Mouse (Mus musculus): ENCODE data around the gene Babam1. TPM values are rescaled to one million over a fixed set of nuclear protein-coding genes. Genes with fewer than 3 reads are reported as not detected.

Babam1 gene
- polyA plus RNA-seq (2011; ENCODE audit: insufficient read depth, insufficient read length, low read depth, missing spikeins): 82.0 and 102 TPM in 2 replicates

- H3K36me3 ChIP-seq (ENCODE audit: control insufficient read depth, insufficient read depth, low read length, poor library complexity, severe bottlenecking): peaks cover 12% of the 10 kb centered on the region
- peak within 1 kb of the TSS; percentile 21; the same call in 1 of the 2 replicates for H3K27ac ChIP-seq (ENCODE audit: insufficient read depth, low read length)
- TF ChIP-seq POLR2A (IDR thresholded peaks at IDR 0.05; ENCODE audit: insufficient read depth, low read length): no peak
- TF ChIP-seq CTCF (IDR thresholded peaks at IDR 0.05; ENCODE audit: low read depth, low read length): no peak
- TF ChIP-seq EP300 (IDR thresholded peaks at IDR 0.05; ENCODE audit: insufficient read depth, low read depth, low read length): no peak
- peak within 1 kb of the TSS; percentile 90 for H3K4me3 ChIP-seq (ENCODE audit: low read depth, low read length)
- H3K4me1 ChIP-seq (ENCODE audit: control insufficient read depth, insufficient read depth, low read length): no peaks in the 10 kb centered on the region
- H3K9ac ChIP-seq (ENCODE audit: low read depth, poor library complexity, severe bottlenecking): peak within 1 kb of the TSS; percentile 89
- H3K27me3 ChIP-seq (ENCODE audit: control insufficient read depth, insufficient read depth, low read length, poor library complexity, severe bottlenecking): no peaks in the 10 kb centered on the region
- no peaks in the 10 kb centered on the region for H3K9me3 ChIP-seq (replicated peaks; ENCODE audit: control insufficient read depth, insufficient read depth, low read length, poor library complexity, severe bottlenecking)
Measured at GRCm38 (mm10) chr8:71396639-71397305, at the start of gene Babam1. Gene Babam1, plus strand, starts transcription at chr8:71396861.

GRCm38 (mm10) chr8:71351117-71351516 is 45.5 kb upstream of the Babam1 start:
- Histone ChIP-seq H3K4me3 (ENCODE audit: low read depth, low read length) (no peak overlapping the region), H3K9me3 (replicated peaks; ENCODE audit: control insufficient read depth, insufficient read depth, low read length, poor library complexity, severe bottlenecking) (no peaks in the 10 kb centered on the region), H3K27ac (ENCODE audit: insufficient read depth, low read length) (no peak overlapping the region), H3K9ac (ENCODE audit: low read depth, poor library complexity, severe bottlenecking) (no peak overlapping the region), H3K4me1 (ENCODE audit: control insufficient read depth, insufficient read depth, low read length) (no peaks in the 10 kb centered on the region), H3K36me3 (ENCODE audit: control insufficient read depth, insufficient read depth, low read length, poor library complexity, severe bottlenecking) (peaks cover 8% of the 10 kb centered on the region), H3K27me3 (ENCODE audit: control insufficient read depth, insufficient read depth, low read length, poor library complexity, severe bottlenecking) (no peaks in the 10 kb centered on the region)
- TF ChIP-seq EP300 (IDR thresholded peaks at IDR 0.05; ENCODE audit: insufficient read depth, low read depth, low read length): no peak
- TF ChIP-seq CTCF (IDR thresholded peaks at IDR 0.05; ENCODE audit: low read depth, low read length): no peak
- no peak for TF ChIP-seq POLR2A (IDR thresholded peaks at IDR 0.05; ENCODE audit: insufficient read depth, low read length)

GRCm38 (mm10) chr8:71351520-71351919 is 45.1 kb upstream of the Babam1 start:
- Histone ChIP-seq H3K27me3 (ENCODE audit: control insufficient read depth, insufficient read depth, low read length, poor library complexity, severe bottlenecking) (no peaks in the 10 kb centered on the region), H3K9ac (ENCODE audit: low read depth, poor library complexity, severe bottlenecking) (no peak overlapping the region), H3K36me3 (ENCODE audit: control insufficient read depth, insufficient read depth, low read length, poor library complexity, severe bottlenecking) (peaks cover 4% of the 10 kb centered on the region), H3K4me1 (ENCODE audit: control insufficient read depth, insufficient read depth, low read length) (no peaks in the 10 kb centered on the region), H3K4me3 (ENCODE audit: low read depth, low read length) (no peak overlapping the region), H3K9me3 (replicated peaks; ENCODE audit: control insufficient read depth, insufficient read depth, low read length, poor library complexity, severe bottlenecking) (no peaks in the 10 kb centered on the region), H3K27ac (ENCODE audit: insufficient read depth, low read length) (no peak overlapping the region)
- TF ChIP-seq CTCF (IDR thresholded peaks at IDR 0.05; ENCODE audit: low read depth, low read length) (no peak), POLR2A (IDR thresholded peaks at IDR 0.05; ENCODE audit: insufficient read depth, low read length) (no peak), EP300 (IDR thresholded peaks at IDR 0.05; ENCODE audit: insufficient read depth, low read depth, low read length) (no peak)

GRCm38 (mm10) chr8:71358026-71358425 is 38.6 kb upstream of the Babam1 start:
- Histone ChIP-seq H3K9me3 (replicated peaks; ENCODE audit: control insufficient read depth, insufficient read depth, low read length, poor library complexity, severe bottlenecking) (no peaks in the 10 kb centered on the region), H3K4me3 (ENCODE audit: low read depth, low read length) (no peak overlapping the region), H3K9ac (ENCODE audit: low read depth, poor library complexity, severe bottlenecking) (no peak overlapping the region), H3K27me3 (ENCODE audit: control insufficient read depth, insufficient read depth, low read length, poor library complexity, severe bottlenecking) (no peaks in the 10 kb centered on the region), H3K27ac (ENCODE audit: insufficient read depth, low read length) (no peak overlapping the region), H3K4me1 (ENCODE audit: control insufficient read depth, insufficient read depth, low read length) (no peaks in the 10 kb centered on the region), H3K36me3 (ENCODE audit: control insufficient read depth, insufficient read depth, low read length, poor library complexity, severe bottlenecking) (peaks cover 7% of the 10 kb centered on the region; the same call in 1 of the 2 replicates)
- TF ChIP-seq POLR2A (IDR thresholded peaks at IDR 0.05; ENCODE audit: insufficient read depth, low read length) (no peak), CTCF (IDR thresholded peaks at IDR 0.05; ENCODE audit: low read depth, low read length) (no peak), EP300 (IDR thresholded peaks at IDR 0.05; ENCODE audit: insufficient read depth, low read depth, low read length) (no peak)

- H3K4me1 ChIP-seq (ENCODE audit: control insufficient read depth, insufficient read depth, low read length): no peaks in the 10 kb centered on the region
- TF ChIP-seq CTCF (IDR thresholded peaks at IDR 0.05; ENCODE audit: low read depth, low read length): no peak
- peak; percentile 69 for TF ChIP-seq POLR2A (IDR thresholded peaks at IDR 0.05; ENCODE audit: insufficient read depth, low read length)
- peak; percentile 54; the same call in 1 of the 2 replicates for TF ChIP-seq EP300 (IDR thresholded peaks at IDR 0.05; ENCODE audit: insufficient read depth, low read depth, low read length)
- H3K27me3 ChIP-seq (ENCODE audit: control insufficient read depth, insufficient read depth, low read length, poor library complexity, severe bottlenecking): no peaks in the 10 kb centered on the region
Measured at GRCm38 (mm10) chr8:71366771-71367528, 29.7 kb upstream of the Babam1 start, which contains the start of gene Use1. Gene Use1, plus strand, starts transcription at chr8:71366848.

More at GRCm38 (mm10) chr8:71366771-71367528, 29.7 kb upstream of the Babam1 start, which contains the start of gene Use1:
- Histone ChIP-seq H3K36me3 (ENCODE audit: control insufficient read depth, insufficient read depth, low read length, poor library complexity, severe bottlenecking) (peaks cover 10% of the 10 kb centered on the region), H3K4me3 (ENCODE audit: low read depth, low read length) (peak within 1 kb of the TSS; percentile 77), H3K27ac (ENCODE audit: insufficient read depth, low read length) (peak within 1 kb of the TSS; percentile 87), H3K9ac (ENCODE audit: low read depth, poor library complexity, severe bottlenecking) (peak within 1 kb of the TSS; percentile 46), H3K9me3 (replicated peaks; ENCODE audit: control insufficient read depth, insufficient read depth, low read length, poor library complexity, severe bottlenecking) (no peaks in the 10 kb centered on the region)
